Mouse (Mus musculus) kidney, adult 11 months (tissue): ENCODE results near the gene Olfr598.
"Not testable (repeated sequence)": the region's sequence is repeated elsewhere in the genome, so short reads cannot be mapped to it uniquely, and the experiment has no call there.

ENCODE experiments used
- DNase-seq: peaks from one replicate; pipeline ENCODE4 v3.0.0; 2022

The Olfr598 gene

GRCm38 (mm10) chr7:103323268-103323667 is at the start of gene Olfr598:
Olfr598 (plus strand) TSS chr7:103323568.
- no peak for DNase-seq

GRCm38 (mm10) chr7:103305348-103305747 is 18.0 kb upstream of the Olfr598 start, which contains the start of gene Olfr596:
Olfr596 (plus strand) TSS chr7:103305648.
- not testable (repeated sequence) for DNase-seq

GRCm38 (mm10) chr7:103316015-103316414 is 7.4 kb upstream of the Olfr598 start, which contains the start of gene Olfr597:
Olfr597 (plus strand) TSS chr7:103316315.
- not testable (repeated sequence) for DNase-seq

GRCm38 (mm10) chr7:103335617-103336016 is 12.2 kb downstream of the Olfr598 start, which contains the start of gene Olfr599:
Olfr599 (plus strand) TSS chr7:103335917.
- DNase-seq, result no peak

- no peak for DNase-seq
These were observed 26.2 kb downstream of the Olfr598 start, which contains the start of gene Olfr600 for GRCm38 (mm10) chr7:103349569-103349968. Olfr600 (minus strand) TSS chr7:103349669.

GRCm38 (mm10) chr7:103362555-103362954 is 39.2 kb downstream of the Olfr598 start, which contains the start of gene Olfr601:
Olfr601 (minus strand) TSS chr7:103362655.
- DNase-seq, result no peak
